Mouse (Mus musculus): Measurements from ENCODE around the gene D930048N14Rik. TPM values are rescaled to one million over a fixed set of nuclear protein-coding genes. Genes with fewer than 3 reads are reported as not detected.

D930048N14Rik gene
- total and polyA plus RNA-seq, 3 experiments = 0.39 to 2.1 TPM; not detected in 1

DNA sequence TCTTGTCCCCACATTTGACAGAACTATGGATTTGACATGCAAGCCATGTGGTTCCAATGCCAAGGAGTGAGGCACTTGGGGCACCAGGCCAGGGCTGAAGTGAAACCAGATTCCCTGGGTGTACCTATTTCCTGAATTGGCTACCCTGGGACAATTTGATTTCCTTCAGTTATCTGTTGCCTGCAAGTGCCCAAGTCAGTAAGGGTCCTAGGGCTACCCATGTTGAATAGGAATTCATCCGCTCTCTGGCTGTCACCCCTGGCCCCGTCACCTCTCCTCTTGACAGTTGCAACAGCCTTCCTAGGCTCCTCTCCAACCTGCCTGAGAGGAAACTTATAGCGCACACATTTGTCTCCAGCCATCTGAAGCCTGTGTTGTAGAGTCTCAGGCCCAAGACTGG, 4.1 kb downstream of the D930048N14Rik start:
- Histone ChIP-seq H3K9me3 (replicated peaks; ENCODE audit: insufficient read depth, low read length) (no peaks in the 10 kb centered on the region), H3K79me2 (ENCODE audit: control insufficient read depth, insufficient read depth, low read length, poor library complexity) (peaks cover 3% of the 10 kb centered on the region; the same call in 1 of the 2 replicates), H3K9ac (ENCODE audit: control insufficient read depth, low read depth, low read length, poor library complexity, severe bottlenecking) (no peak overlapping the region), H3K27me3 (ENCODE audit: control insufficient read depth in 1 of 2, insufficient read depth in 2 of 2, low read length in 2 of 2) (no peaks in the 10 kb centered on the region), H3K36me3 (ENCODE audit: control insufficient read depth in 1 of 2, insufficient read depth in 2 of 2, low read length in 2 of 2) (peaks cover 0 to 11% of the 10 kb centered on the region in 2 experiments; a peak in 2 of 4 replicates), H3K27ac (ENCODE audit: control insufficient read depth, low read depth, low read length) (no peak overlapping the region), H3K4me1 (ENCODE audit: control insufficient read depth in 1 of 2, insufficient read depth in 2 of 2, low read length in 2 of 2) (peaks cover 10 to 17% of the 10 kb centered on the region in 2 experiments), H3K4me3 (ENCODE audit: control insufficient read depth in 1 of 2, insufficient read depth in 1 of 2, low read depth in 2 of 2, low read length in 2 of 2) (no peak overlapping the region)
- no peak for DNase-seq (ENCODE audit: low read depth, low spot score)
- no peak for TF ChIP-seq GATA1 (IDR thresholded peaks at IDR 0.05; ENCODE audit: low read depth, low read length)
- TF ChIP-seq MAFK (IDR thresholded peaks at IDR 0.05; ENCODE audit: borderline replicate concordance, low read depth, low read length) = no peak
- TF ChIP-seq RCOR1 (IDR thresholded peaks at IDR 0.05; ENCODE audit: low read depth, low read length) = no peak
- no peak for TF ChIP-seq UBTF (IDR thresholded peaks at IDR 0.05; ENCODE audit: borderline replicate concordance, insufficient read depth, low read depth, low read length)
- no peak for TF ChIP-seq GABPA (IDR thresholded peaks at IDR 0.05; ENCODE audit: low read depth, low read length)
- no peak for TF ChIP-seq SMC3 (IDR thresholded peaks at IDR 0.05; ENCODE audit: low read depth, low read length)
- TF ChIP-seq POLR2A (IDR thresholded peaks at IDR 0.05; ENCODE audit: control insufficient read depth in 1 of 2, insufficient read depth in 1 of 2, low read depth in 1 of 2, low read length in 2 of 2, poor library complexity in 1 of 2) = no peak
- TF ChIP-seq MYB (IDR thresholded peaks at IDR 0.05; ENCODE audit: low read depth, low read length) = no peak
- TF ChIP-seq MYC (IDR thresholded peaks at IDR 0.05; ENCODE audit: low read depth, low read length) = no peak
- TF ChIP-seq RAD21 (IDR thresholded peaks at IDR 0.05; ENCODE audit: low read depth, low read length) = no peak
- TF ChIP-seq ETS1 (IDR thresholded peaks at IDR 0.05; ENCODE audit: low read depth, low read length) = no peak
- TF ChIP-seq USF1 (IDR thresholded peaks at IDR 0.05; ENCODE audit: low read depth, low read length) = no peak
- no peak for TF ChIP-seq USF2 (IDR thresholded peaks at IDR 0.05; ENCODE audit: borderline replicate concordance in 1 of 2, insufficient read depth in 1 of 2, low read depth in 1 of 2, low read length in 2 of 2)
- TF ChIP-seq MEF2A (IDR thresholded peaks at IDR 0.05; ENCODE audit: extremely low read depth, insufficient replicate concordance, low read depth, low read length, poor library complexity, severe bottlenecking) = no peak
- no peak for TF ChIP-seq ZNF384 (IDR thresholded peaks at IDR 0.05; ENCODE audit: low read depth, low read length)
- no peak for TF ChIP-seq ZC3H11A (IDR thresholded peaks at IDR 0.05; ENCODE audit: low read depth, low read length)

- no peak for DNase-seq (ENCODE audit: low read depth, low spot score)
- Histone ChIP-seq H3K79me2 (ENCODE audit: control insufficient read depth, insufficient read depth, low read length, poor library complexity) (no peaks in the 10 kb centered on the region), H3K9me3 (replicated peaks; ENCODE audit: insufficient read depth, low read length) (no peaks in the 10 kb centered on the region), H3K4me3 (ENCODE audit: control insufficient read depth in 1 of 2, insufficient read depth in 1 of 2, low read depth in 2 of 2, low read length in 2 of 2) (no peak overlapping the region), H3K27me3 (ENCODE audit: control insufficient read depth in 1 of 2, insufficient read depth in 2 of 2, low read length in 2 of 2) (no peaks in the 10 kb centered on the region), H3K27ac (ENCODE audit: control insufficient read depth, low read depth, low read length) (no peak overlapping the region), H3K4me1 (ENCODE audit: control insufficient read depth in 1 of 2, insufficient read depth in 2 of 2, low read length in 2 of 2) (peaks cover 8 to 15% of the 10 kb centered on the region in 2 experiments), H3K9ac (ENCODE audit: control insufficient read depth, low read depth, low read length, poor library complexity, severe bottlenecking) (no peak overlapping the region), H3K36me3 (ENCODE audit: control insufficient read depth in 1 of 2, insufficient read depth in 2 of 2, low read length in 2 of 2) (peaks cover 0 to 11% of the 10 kb centered on the region in 2 experiments; a peak in 2 of 4 replicates)
- TF ChIP-seq RCOR1 (IDR thresholded peaks at IDR 0.05; ENCODE audit: low read depth, low read length) = no peak
- TF ChIP-seq E2F4 (IDR thresholded peaks at IDR 0.05; ENCODE audit: borderline replicate concordance, low read depth, low read length) = no peak
- TF ChIP-seq MAFK (IDR thresholded peaks at IDR 0.05; ENCODE audit: borderline replicate concordance, low read depth, low read length) = no peak
- TF ChIP-seq CTCF (IDR thresholded peaks at IDR 0.05 in 2 of 3, conservative IDR thresholded peaks at IDR 0.05 in 1 of 3; ENCODE audit: control insufficient read depth in 1 of 3, insufficient read depth in 1 of 3, low read depth in 2 of 3, low read length in 3 of 3, poor library complexity in 1 of 3, severe bottlenecking in 1 of 3) = no peak
- no peak for TF ChIP-seq TAL1 (IDR thresholded peaks at IDR 0.05; ENCODE audit: low read length)
- TF ChIP-seq SIN3A (IDR thresholded peaks at IDR 0.05; ENCODE audit: low read length) = no peak
- TF ChIP-seq BHLHE40 (IDR thresholded peaks at IDR 0.05; ENCODE audit: borderline replicate concordance, low read depth, low read length) = no peak
- no peak for TF ChIP-seq CHD1 (IDR thresholded peaks at IDR 0.05; ENCODE audit: low read depth, low read length)
- no peak for TF ChIP-seq MXI1 (IDR thresholded peaks at IDR 0.05; ENCODE audit: low read depth, low read length)
- no peak for TF ChIP-seq SMC3 (IDR thresholded peaks at IDR 0.05; ENCODE audit: low read depth, low read length)
- TF ChIP-seq POLR2AphosphoS2 (IDR thresholded peaks at IDR 0.05; ENCODE audit: low read length) = no peak
- no peak for TF ChIP-seq ZMIZ1 (IDR thresholded peaks at IDR 0.05; ENCODE audit: low read depth, low read length)
- no peak for TF ChIP-seq TBP (IDR thresholded peaks at IDR 0.05; ENCODE audit: low read depth, low read length)
- TF ChIP-seq MYB (IDR thresholded peaks at IDR 0.05; ENCODE audit: low read depth, low read length) = no peak
- no peak for TF ChIP-seq USF2 (IDR thresholded peaks at IDR 0.05; ENCODE audit: borderline replicate concordance in 1 of 2, insufficient read depth in 1 of 2, low read depth in 1 of 2, low read length in 2 of 2)
- no peak for TF ChIP-seq CHD2 (IDR thresholded peaks at IDR 0.05; ENCODE audit: low read length)
- TF ChIP-seq GABPA (IDR thresholded peaks at IDR 0.05; ENCODE audit: low read depth, low read length) = no peak
- TF ChIP-seq RAD21 (IDR thresholded peaks at IDR 0.05; ENCODE audit: low read depth, low read length) = no peak
- no peak for TF ChIP-seq NELFE (IDR thresholded peaks at IDR 0.05; ENCODE audit: low read depth, low read length)
Observed at GRCm38 (mm10) chr11:51656798-51657521, 6.2 kb downstream of the D930048N14Rik start.
